Mouse (Mus musculus): ENCODE measurements around the gene Prkci.

DNA sequence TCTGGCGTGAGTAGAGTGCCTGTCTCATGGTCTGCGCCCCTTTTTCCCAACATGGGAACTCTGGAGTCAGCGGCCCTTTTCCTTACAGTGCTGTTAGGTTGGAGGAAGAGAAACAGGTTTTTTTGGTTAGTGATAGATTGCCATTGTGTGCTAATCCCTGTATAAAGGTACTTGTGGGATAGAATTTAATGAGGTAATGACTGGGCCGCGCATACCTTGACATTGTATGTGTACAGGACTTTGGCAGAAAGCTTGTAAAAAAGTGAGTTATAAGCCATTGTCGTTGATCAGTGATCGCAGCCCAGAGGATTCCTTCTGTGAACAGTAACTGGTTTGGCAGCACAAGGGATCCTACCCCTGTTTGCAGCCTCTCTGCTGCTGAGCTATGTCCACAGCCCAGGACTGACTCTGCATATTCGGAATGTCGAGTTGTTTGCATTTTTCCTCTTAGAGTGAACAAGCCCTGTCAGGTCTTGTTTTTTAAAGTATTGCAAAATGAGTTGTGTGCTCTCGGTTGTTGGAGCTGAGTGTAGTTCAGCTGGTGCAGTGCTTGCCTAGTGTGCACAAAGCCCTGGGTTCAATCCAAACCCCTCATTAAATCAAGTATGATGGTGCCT is 4.0 kb downstream of the Prkci start:
- no peak for TF ChIP-seq POLR2A (IDR thresholded peaks at IDR 0.05; ENCODE audit: extremely low read depth, insufficient read depth, low read length)
- TF ChIP-seq CTCF (IDR thresholded peaks at IDR 0.05; ENCODE audit: low read depth, low read length) = no peak

All from liver, adult 2 months (tissue).